Mouse (Mus musculus): ENCODE measurements at regions not wholly inside any gene's neighbourhood (a gene's known extent, or its start where the extent isn't known, plus 50 kb on each side); places are given as distances from the start of the nearest gene placed in this dataset.

- H3K9ac ChIP-seq = no peak overlapping the region
- no peaks in the 10 kb centered on the region for H3K36me3 ChIP-seq (replicated peaks; ENCODE audit: control insufficient read depth, insufficient read depth)
- DNase-seq (ENCODE audit: low spot score) = no peak
- 68% methylated on average over 10 of the region's 10 CpGs for WGBS
- no peaks in the 10 kb centered on the region for H3K4me1 ChIP-seq (replicated peaks; ENCODE audit: control insufficient read depth, insufficient read depth, low read length)
- H3K27ac ChIP-seq = no peak overlapping the region
- H3K9me3 ChIP-seq (ENCODE audit: control insufficient read depth, low read length) = no peaks in the 10 kb centered on the region
- H3K4me3 ChIP-seq (replicated peaks; ENCODE audit: low read length) = no peak overlapping the region
- ATAC-seq (ENCODE audit: low FRiP score) = no peak
- no peaks in the 10 kb centered on the region for H3K27me3 ChIP-seq (ENCODE audit: control insufficient read depth, insufficient read depth, low read length)
- H3K4me2 ChIP-seq (replicated peaks) = no peak overlapping the region
Observed at GRCm38 (mm10) chr10:67339371-67339929, 54.3 kb upstream of the Nrbf2 start.

GRCm38 (mm10) chr10:67344722-67345121 lies 59.6 kb upstream of the Nrbf2 start:
- ATAC-seq (ENCODE audit: low FRiP score) = no peak
- no peaks in the 10 kb centered on the region for H3K36me3 ChIP-seq (replicated peaks; ENCODE audit: control insufficient read depth, insufficient read depth)
- no peaks in the 10 kb centered on the region for H3K9me3 ChIP-seq (ENCODE audit: control insufficient read depth, low read length)
- no peak overlapping the region for H3K4me3 ChIP-seq (replicated peaks; ENCODE audit: low read length)
- H3K27me3 ChIP-seq (ENCODE audit: control insufficient read depth, insufficient read depth, low read length) = no peaks in the 10 kb centered on the region
- H3K27ac ChIP-seq = no peak overlapping the region
- DNase-seq (ENCODE audit: low spot score) = no peak
- H3K4me1 ChIP-seq (replicated peaks; ENCODE audit: control insufficient read depth, insufficient read depth, low read length) = no peaks in the 10 kb centered on the region
- WGBS = 91% methylated on average over 4 of the region's 4 CpGs
- H3K9ac ChIP-seq = no peak overlapping the region
- H3K4me2 ChIP-seq (replicated peaks) = no peak overlapping the region

GRCm38 (mm10) chr10:67350956-67351355 lies 65.9 kb upstream of the Nrbf2 start:
- no peak for ATAC-seq (ENCODE audit: low FRiP score)
- H3K36me3 ChIP-seq (replicated peaks; ENCODE audit: control insufficient read depth, insufficient read depth) = no peaks in the 10 kb centered on the region
- no peak for DNase-seq (ENCODE audit: low spot score)
- no peak overlapping the region for H3K4me3 ChIP-seq (replicated peaks; ENCODE audit: low read length)
- no peak overlapping the region for H3K4me2 ChIP-seq (replicated peaks)
- 53% methylated on average over 2 of the region's 2 CpGs for WGBS
- H3K27ac ChIP-seq = no peak overlapping the region
- no peaks in the 10 kb centered on the region for H3K4me1 ChIP-seq (replicated peaks; ENCODE audit: control insufficient read depth, insufficient read depth, low read length)
- no peaks in the 10 kb centered on the region for H3K9me3 ChIP-seq (ENCODE audit: control insufficient read depth, low read length)
- H3K9ac ChIP-seq = no peak overlapping the region
- no peaks in the 10 kb centered on the region for H3K27me3 ChIP-seq (ENCODE audit: control insufficient read depth, insufficient read depth, low read length)

- H3K27ac ChIP-seq = no peak overlapping the region
- ATAC-seq (ENCODE audit: low FRiP score) = no peak
- no peaks in the 10 kb centered on the region for H3K9me3 ChIP-seq (ENCODE audit: control insufficient read depth, low read length)
- H3K36me3 ChIP-seq (replicated peaks; ENCODE audit: control insufficient read depth, insufficient read depth) = no peaks in the 10 kb centered on the region
- H3K4me3 ChIP-seq (replicated peaks; ENCODE audit: low read length) = no peak overlapping the region
- WGBS = 70% methylated on average over 8 of the region's 8 CpGs
- no peaks in the 10 kb centered on the region for H3K27me3 ChIP-seq (ENCODE audit: control insufficient read depth, insufficient read depth, low read length)
- no peak overlapping the region for H3K4me2 ChIP-seq (replicated peaks)
- H3K4me1 ChIP-seq (replicated peaks; ENCODE audit: control insufficient read depth, insufficient read depth, low read length) = no peaks in the 10 kb centered on the region
- no peak for DNase-seq (ENCODE audit: low spot score)
- H3K9ac ChIP-seq = no peak overlapping the region
Observed at GRCm38 (mm10) chr10:67360793-67361192, 75.7 kb upstream of the Nrbf2 start.

- no peak overlapping the region for H3K4me3 ChIP-seq (replicated peaks; ENCODE audit: low read length)
Observed at GRCm38 (mm10) chr10:67361281-67361680, 76.2 kb upstream of the Nrbf2 start.

GRCm38 (mm10) chr10:67364595-67364994 lies 79.5 kb upstream of the Nrbf2 start:
- Histone ChIP-seq H3K4me3 (replicated peaks; ENCODE audit: low read length) (no peak overlapping the region), H3K4me1 (replicated peaks; ENCODE audit: control insufficient read depth, insufficient read depth, low read length) (no peaks in the 10 kb centered on the region), H3K36me3 (replicated peaks; ENCODE audit: control insufficient read depth, insufficient read depth) (no peaks in the 10 kb centered on the region), H3K27ac (no peak overlapping the region), H3K9ac (no peak overlapping the region), H3K27me3 (ENCODE audit: control insufficient read depth, insufficient read depth, low read length) (no peaks in the 10 kb centered on the region), H3K4me2 (replicated peaks) (no peak overlapping the region), H3K9me3 (ENCODE audit: control insufficient read depth, low read length) (0 out of 2 replicates have a peak, but pooled peaks cover 3% of the 10 kb centered on the region)
- DNase-seq (ENCODE audit: low spot score) = no peak
- 91% methylated on average over 3 of the region's 3 CpGs for WGBS
- ATAC-seq (ENCODE audit: low FRiP score) = no peak

More at GRCm38 (mm10) chr10:67361281-67361680, 76.2 kb upstream of the Nrbf2 start:
- Histone ChIP-seq H3K9ac (no peak overlapping the region), H3K27me3 (ENCODE audit: control insufficient read depth, insufficient read depth, low read length) (no peaks in the 10 kb centered on the region), H3K36me3 (replicated peaks; ENCODE audit: control insufficient read depth, insufficient read depth) (no peaks in the 10 kb centered on the region), H3K4me1 (replicated peaks; ENCODE audit: control insufficient read depth, insufficient read depth, low read length) (no peaks in the 10 kb centered on the region), H3K9me3 (ENCODE audit: control insufficient read depth, low read length) (no peaks in the 10 kb centered on the region), H3K4me2 (replicated peaks) (no peak overlapping the region), H3K27ac (no peak overlapping the region)
- no peak for DNase-seq (ENCODE audit: low spot score)
- no peak for ATAC-seq (ENCODE audit: low FRiP score)
- WGBS = 91% methylated on average over 4 of the region's 4 CpGs

GRCm38 (mm10) chr10:67365158-67365557 lies 80.1 kb upstream of the Nrbf2 start:
- Histone ChIP-seq H3K27me3 (ENCODE audit: control insufficient read depth, insufficient read depth, low read length) (no peaks in the 10 kb centered on the region), H3K9me3 (ENCODE audit: control insufficient read depth, low read length) (0 out of 2 replicates have a peak, but pooled peaks cover 3% of the 10 kb centered on the region), H3K4me2 (replicated peaks) (no peak overlapping the region), H3K4me1 (replicated peaks; ENCODE audit: control insufficient read depth, insufficient read depth, low read length) (no peaks in the 10 kb centered on the region), H3K36me3 (replicated peaks; ENCODE audit: control insufficient read depth, insufficient read depth) (no peaks in the 10 kb centered on the region), H3K4me3 (replicated peaks; ENCODE audit: low read length) (no peak overlapping the region), H3K27ac (no peak overlapping the region), H3K9ac (no peak overlapping the region)
- no peak for ATAC-seq (ENCODE audit: low FRiP score)
- WGBS = 92% methylated on average over 7 of the region's 7 CpGs
- no peak for DNase-seq (ENCODE audit: low spot score)

GRCm38 (mm10) chr10:67372569-67373161 lies 87.6 kb upstream of the Nrbf2 start:
- ATAC-seq (ENCODE audit: low FRiP score) (no peak), DNase-seq (ENCODE audit: low spot score) (no peak)
- Histone ChIP-seq H3K27me3 (ENCODE audit: control insufficient read depth, insufficient read depth, low read length) (no peaks in the 10 kb centered on the region), H3K9ac (no peak overlapping the region), H3K27ac (no peak overlapping the region), H3K4me3 (replicated peaks; ENCODE audit: low read length) (no peak overlapping the region), H3K4me1 (replicated peaks; ENCODE audit: control insufficient read depth, insufficient read depth, low read length) (no peaks in the 10 kb centered on the region), H3K9me3 (ENCODE audit: control insufficient read depth, low read length) (0 out of 2 replicates have a peak, but pooled peaks cover 3% of the 10 kb centered on the region), H3K36me3 (replicated peaks; ENCODE audit: control insufficient read depth, insufficient read depth) (no peaks in the 10 kb centered on the region), H3K4me2 (replicated peaks) (no peak overlapping the region)
- 39% methylated on average over 13 of the region's 13 CpGs for WGBS

- DNase-seq (ENCODE audit: low spot score) = no peak
- Histone ChIP-seq H3K9me3 (ENCODE audit: control insufficient read depth, low read length) (no peaks in the 10 kb centered on the region), H3K4me1 (replicated peaks; ENCODE audit: control insufficient read depth, insufficient read depth, low read length) (no peaks in the 10 kb centered on the region), H3K27ac (no peak overlapping the region), H3K27me3 (ENCODE audit: control insufficient read depth, insufficient read depth, low read length) (no peaks in the 10 kb centered on the region), H3K4me2 (replicated peaks) (no peak overlapping the region), H3K36me3 (replicated peaks; ENCODE audit: control insufficient read depth, insufficient read depth) (no peaks in the 10 kb centered on the region), H3K9ac (no peak overlapping the region), H3K4me3 (replicated peaks; ENCODE audit: low read length) (no peak overlapping the region)
- no peak for ATAC-seq (ENCODE audit: low FRiP score)
- 95% methylated on average over 5 of the region's 5 CpGs for WGBS
Observed at GRCm38 (mm10) chr10:67376638-67377037, 91.5 kb upstream of the Nrbf2 start.
